Mouse (Mus musculus): Measurements from ENCODE around the gene Numbl.

Gene Numbl

DNA sequence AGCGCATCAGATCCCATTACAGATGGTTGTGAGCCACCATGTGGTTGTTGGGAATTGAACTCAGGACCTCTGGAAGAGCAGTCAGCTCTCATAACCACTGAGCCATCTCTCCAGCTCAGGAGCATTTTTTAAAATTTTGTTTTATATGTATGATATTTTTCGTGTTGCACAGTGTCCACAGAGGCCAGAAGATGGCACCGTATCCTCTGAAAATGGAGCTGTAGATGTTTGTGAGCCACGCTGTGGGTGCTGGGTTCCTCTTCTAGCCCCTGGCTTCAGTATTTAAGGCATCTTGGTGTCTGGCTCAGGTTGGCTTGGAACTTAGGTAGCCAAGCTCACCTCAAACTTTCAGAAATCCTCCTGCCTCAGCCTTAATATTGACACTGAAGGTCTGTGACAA is 38.3 kb downstream of the Numbl start:
- no peak for DNase-seq (ENCODE audit: low read depth)

DNA sequence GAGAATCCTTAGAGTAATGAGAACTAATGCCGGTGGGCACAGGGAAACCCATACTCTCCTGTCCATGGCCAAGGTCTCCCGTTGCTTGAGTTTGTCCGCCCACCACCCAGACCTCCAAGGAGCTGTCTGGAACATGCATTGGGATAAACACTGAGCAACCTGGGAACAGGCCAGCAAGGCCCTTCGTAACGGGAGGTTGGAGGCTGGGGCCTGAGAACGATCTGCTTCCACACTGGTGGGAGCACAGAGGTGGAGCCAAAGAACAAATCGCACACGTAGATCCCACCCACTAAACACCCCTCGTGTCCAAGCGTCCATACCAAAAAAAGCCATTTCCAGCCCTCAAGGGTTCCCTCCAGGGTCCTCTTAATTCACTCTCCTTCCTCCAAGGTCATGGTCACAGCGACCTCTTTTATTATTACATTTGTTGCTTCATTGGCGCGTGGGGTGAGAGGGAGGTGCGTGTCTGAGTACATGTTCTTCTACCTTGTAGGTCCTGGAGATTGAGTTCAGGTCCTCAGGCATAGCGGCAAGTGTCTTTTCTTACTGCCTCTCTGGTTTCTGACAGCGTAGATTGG is 39.9 kb downstream of the Numbl start:
- no peak for DNase-seq (ENCODE audit: low read depth)

DNA sequence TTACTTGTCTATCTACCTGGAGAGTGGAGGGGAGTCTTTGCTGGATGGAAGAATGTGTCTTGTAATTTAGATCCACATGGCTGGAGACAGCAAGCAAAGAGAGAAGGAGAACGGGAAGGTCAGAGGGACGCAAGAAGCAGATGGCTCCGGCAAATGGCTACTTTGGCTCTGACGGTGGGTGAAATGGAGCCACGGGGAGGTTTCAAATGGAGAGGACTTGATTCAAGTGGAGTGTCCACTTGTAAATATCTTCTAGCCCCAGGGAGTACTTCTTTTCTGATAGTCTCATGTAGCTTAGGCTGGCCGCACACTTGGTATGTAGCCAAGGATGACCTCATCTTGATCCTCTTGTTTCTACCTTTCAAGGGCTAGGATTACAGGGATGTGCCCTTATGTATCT is 40.6 kb downstream of the Numbl start:
- no peak for DNase-seq (ENCODE audit: low read depth)

DNA sequence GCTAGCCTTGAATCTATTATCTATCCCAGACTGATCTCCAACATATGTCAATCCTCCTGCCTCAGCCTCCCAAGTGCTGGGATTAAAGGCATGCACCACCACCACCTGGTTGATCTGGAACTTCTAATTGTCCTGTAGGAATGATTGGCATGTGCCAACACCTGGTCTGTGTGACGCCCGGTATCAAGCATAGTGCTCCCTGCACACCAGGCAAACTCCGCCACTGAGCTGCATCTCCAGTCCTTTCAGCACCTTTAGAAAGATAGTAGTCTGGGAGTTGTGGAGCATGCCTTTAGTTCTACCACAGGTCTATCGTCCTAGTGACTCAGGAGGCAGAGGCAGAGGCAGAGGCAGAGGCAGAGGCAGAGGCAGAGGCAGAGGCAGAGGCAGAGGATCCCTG is 42.1 kb downstream of the Numbl start:
- DNase-seq (ENCODE audit: low read depth) = no peak

DNA sequence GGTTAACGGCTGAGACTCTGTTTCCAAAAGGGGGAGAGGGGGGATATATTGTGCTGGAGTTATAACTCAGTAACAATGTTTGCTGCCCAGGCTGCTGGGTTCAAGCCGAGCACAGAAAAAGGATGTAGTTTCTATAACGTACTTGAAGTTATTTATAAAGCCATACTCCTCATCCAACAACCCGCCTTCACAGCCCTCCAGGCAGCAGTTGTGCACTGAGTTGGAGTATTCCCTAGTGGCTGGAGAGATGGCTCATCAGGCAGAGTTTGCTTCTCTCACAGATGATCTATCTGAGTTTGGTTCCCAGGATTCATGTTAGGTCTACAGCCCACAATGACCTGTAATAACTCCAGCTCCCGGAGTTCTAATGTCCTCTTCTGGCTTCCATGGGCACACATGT is 42.6 kb downstream of the Numbl start:
- DNase-seq (ENCODE audit: low read depth) = no peak

DNA sequence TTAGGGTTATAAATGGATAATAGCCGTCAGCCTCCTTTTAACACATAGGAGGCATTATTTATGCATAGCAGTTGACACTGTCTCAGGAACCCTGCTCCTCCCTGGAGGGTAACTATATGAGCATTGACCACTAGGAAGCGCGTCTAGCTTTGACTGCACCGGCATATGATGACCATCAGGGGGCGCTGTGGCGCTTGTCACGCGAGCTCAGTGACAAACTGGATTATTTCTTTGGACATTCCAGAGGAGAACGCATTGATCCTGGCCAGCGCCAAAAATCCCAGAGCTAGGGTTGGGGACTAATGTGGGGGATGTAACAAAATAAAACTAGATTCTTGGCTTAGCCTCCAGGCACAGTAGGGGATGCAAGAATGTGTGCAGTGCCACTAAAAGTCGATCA is 43.9 kb downstream of the Numbl start:
- peak; percentile 30 for DNase-seq (ENCODE audit: low read depth)

DNA sequence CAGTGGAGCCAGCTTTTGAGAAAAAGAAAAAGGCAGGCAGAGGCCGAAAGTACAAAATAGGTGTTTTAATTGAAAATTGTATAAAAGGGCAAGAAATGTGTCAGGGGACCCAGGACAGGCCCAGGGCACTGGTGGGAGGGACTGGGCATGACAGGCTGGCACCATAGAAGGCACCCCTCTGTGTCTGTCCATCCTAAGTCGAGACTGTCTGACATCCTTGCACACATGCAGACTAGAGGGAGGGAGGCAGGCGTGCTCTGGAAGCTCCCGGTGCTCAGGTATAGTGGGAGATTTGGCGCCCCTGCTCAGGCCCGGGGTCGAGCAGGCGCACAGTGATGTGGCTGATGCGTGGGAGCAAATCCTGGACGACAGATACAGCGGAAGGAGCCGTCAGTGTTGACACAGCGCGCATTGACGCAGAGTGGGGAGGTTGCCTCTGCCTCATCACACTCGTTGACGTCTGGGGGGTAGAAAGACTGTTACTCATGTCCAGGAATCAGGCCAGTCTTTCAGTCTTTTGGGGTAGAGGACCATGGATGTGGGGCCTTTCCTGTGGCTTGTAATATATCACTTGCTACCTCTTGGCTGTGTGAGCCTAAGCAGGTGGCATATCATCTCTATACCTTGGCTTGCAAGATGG is 47.0 kb downstream of the Numbl start:
- no peak for DNase-seq (ENCODE audit: low read depth)

DNA sequence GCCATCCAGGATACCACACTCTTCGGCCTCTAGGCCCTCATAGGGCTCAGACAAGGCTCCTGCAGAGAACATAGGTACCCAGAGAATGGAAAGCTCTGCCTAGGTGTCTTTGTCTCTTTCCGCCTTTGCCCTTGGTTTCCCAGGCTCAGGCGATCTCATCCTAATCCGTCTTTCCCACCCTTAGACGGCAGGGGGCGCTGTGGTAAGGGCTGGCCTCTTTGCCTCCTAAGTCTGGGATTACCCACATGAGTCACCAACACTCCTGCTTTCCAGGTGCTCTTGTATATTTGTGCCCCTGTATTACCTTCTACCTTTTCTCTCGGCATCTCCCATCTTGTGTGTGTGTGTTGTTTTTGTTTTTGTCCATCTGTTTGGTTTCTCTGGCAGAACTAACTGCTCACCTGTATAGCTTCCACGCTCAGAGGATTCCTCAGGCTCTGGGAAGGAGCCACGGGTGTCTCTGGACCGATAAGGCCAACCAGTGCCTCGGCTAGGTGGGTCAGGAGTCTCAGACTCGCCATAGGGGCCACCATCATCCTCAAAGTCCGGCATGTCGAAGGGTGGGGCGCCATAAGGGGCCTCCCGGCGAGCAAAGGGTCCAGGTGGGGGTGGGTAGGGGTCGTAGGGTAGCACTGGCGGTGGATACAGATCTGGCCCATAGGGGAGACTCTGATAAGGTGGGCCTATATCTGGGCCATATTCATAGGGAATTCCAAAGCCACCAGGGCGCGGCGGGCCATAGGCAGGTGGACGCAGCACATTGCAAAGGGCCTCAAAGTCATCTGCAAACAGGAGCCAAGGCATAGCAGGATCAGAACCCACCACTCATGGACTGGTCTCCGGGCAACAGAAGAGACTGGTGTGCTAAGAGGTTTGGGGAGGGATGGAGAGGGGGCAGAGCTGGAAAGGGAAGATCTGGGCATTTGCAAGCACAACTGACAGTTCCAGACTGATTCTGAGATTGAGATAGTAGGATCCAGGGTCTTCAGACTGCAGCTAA is 48.2 kb downstream of the Numbl start:
- DNase-seq (ENCODE audit: low read depth) = peak; percentile 44

DNA sequence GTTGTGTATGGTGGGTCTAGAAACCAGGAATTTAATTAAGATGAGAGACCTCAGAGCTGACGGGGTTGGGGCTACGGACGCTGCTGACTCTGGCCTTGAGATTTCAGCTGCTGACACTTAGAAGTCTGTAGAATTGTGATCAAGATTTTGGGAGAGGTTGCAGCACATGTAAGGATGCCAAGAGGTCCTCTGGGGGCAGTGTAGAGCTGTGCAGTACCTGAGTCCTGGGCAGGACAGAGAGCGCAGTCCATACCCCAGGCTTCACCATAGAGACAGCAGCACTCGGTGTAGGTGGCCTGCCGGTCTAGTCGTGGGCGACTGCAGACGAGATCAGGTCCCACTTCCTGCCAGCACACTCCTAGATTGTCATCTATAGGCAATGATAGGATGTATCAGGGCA is 49.3 kb downstream of the Numbl start:
- DNase-seq (ENCODE audit: low read depth) = no peak

DNA sequence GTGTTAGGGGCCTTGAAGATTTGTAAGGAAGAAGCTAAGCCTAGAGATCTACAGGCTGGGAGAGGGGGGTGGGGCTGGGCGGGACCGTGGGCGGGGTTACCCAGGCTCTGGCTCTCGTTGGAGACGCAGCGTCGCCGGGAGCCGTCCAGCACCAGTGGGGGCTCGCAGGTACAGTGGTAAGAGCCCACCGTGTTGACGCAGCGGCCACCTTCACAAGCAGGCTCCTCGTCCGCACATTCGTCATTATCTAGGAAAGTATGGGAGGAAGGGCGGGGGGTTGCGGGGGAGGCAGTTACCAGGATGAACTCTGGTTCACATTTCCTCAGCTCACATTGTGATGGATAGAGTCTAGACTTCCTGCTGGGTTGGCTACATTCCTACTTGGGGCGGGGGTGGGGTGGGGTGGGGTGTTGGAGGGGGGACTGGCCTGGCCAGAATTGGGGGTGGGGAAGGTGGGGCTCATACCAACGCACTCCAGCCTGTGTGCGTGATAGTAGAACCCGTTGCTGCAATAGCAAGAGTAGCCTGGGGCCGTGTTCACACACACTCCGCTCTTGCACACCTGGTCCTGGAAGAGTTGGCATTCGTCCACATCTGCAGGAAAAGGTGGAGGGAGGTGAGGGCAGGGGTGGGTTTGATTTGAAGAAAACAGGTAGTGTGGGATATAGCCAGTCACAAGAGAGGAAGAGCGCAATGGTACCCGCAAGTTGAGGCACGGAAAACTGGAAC is 50.8 kb downstream of the Numbl start:
- DNase-seq (ENCODE audit: low read depth) = no peak

DNA sequence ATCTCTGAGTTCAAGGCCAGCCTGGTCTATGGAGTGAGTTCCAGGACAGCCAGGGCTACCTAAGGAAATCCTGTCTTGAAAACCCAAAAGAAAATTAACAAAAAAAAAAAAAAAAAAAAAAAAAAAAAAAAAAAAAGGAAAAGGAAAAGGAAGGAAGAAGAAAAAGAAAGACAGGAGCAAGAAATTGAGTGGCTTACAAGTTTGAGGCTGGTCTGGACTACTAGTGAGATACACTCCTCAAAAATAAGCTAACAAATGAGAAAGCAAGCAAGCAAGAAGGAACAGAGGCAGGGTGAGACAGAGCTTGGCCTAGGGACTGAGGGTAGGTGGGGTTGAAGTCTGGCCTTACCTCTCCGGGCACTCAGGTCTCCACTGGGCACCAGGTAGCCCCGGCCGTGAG is 51.6 kb downstream of the Numbl start:
- DNase-seq (ENCODE audit: low read depth) = no peak

DNA sequence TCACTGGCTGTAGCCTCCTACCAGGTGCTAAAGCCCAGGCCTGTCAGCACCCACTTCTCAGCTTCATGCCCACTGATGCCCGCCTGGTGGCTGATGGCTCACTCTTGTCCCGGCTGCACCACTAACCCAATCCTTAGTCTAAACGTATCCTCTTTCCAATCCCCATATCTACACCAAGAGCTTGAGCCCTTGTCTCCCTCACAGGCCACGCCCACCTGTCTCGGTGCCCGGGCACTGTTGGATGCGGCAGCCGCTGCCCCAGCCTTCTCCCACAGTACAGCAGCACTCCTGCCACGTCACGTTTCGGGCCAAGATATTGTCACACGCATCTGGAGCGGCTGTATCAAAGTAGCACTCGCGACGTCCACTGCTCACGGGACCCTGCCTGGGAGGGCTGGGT is 52.1 kb downstream of the Numbl start:
- DNase-seq (ENCODE audit: low read depth) = no peak

DNA sequence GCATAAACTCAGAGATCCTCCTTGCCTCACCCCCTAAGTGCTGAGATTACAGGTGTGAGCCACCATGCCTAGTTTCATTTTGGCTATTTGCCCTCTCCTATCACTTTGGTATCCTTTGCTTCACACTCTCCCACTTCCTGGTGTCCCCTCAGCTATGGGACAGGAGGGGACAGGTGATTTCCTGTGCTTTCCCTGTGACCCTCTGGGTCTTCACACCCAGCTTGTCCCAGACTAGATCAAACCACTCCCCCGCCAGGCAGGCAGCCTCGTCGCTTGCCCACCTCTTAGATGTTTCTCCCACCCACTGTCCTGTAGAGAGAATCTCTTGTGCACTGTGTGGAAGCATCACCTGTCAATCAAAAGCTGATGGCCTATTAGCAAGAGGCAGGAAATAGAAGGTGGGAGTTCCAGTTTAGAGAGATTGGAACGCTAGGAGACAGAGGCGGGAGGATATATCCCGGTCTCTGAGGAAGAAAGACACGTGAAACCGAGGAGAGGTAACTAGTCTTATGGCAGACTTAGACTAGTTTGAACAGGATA is 52.8 kb downstream of the Numbl start:
- no peak for DNase-seq (ENCODE audit: low read depth)

DNA sequence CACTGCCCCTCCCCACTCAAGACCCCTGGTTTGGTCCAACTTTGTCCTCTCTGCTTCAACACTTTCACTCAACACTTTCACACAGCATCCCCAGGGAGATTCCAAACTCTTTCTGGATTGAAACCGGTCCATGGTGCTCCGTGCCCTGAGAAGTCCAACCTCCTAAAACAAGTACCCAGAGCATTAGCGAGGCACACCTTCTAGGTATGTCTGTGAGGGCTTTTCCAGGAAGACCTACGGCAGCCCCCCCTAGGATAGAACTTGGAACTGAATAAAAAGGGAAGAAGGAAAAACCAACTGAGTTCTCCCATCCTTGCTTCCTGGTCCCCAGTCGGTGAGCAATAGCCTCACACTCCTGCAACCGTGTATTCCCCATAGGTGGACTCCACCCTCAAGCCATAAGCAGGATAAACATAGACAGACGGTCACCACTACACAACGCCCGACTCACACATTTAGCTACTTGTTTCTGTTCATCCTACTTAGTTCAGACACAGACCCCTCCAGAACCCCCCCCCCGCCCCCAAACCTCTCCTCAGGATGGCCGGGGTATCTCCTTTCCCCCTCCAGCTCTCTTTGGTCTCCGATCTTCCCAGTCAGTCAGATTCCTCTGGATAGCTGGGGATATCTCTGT is 53.5 kb downstream of the Numbl start:
- no peak for DNase-seq (ENCODE audit: low read depth)

DNA sequence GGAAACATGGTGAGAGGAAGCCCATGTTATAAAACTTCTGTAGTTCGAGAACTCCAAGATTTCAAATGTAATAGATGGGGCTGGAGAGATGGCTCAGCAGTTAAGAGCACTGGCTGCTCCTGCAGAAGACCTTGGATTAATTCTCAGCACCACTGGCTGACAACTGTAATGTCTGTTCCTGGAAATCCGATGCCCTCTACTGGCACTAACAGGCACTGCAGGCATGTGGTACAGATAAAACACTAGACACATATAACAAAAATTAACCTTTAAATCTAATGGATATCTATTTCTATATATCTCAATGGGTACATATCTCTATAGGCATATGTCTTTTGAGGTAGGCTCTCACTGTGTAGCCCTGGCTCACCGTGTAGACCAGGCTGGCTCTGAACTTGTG is 56.2 kb downstream of the Numbl start:
- no peak for DNase-seq (ENCODE audit: low read depth)

DNA sequence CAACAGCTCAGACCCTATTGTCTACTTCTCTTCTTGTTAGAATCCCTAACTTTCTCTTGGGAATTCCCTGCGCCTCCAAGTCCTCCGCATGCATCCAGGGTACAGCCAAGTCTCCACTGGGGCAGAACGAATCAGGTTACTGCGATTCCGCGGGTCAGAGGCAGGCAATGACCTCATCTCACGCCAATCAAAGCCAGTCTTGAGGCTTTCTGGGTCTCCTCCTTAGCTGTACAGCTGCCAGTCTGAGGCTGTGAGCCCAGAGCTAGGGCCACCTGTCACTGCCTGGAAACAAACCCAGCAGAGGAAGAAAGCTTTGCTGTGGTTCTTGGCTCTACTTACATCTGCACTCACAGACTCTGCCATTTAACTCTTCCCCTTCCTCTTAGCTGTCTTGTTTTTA is 57.7 kb downstream of the Numbl start:
- no peak for DNase-seq (ENCODE audit: low read depth)

DNA sequence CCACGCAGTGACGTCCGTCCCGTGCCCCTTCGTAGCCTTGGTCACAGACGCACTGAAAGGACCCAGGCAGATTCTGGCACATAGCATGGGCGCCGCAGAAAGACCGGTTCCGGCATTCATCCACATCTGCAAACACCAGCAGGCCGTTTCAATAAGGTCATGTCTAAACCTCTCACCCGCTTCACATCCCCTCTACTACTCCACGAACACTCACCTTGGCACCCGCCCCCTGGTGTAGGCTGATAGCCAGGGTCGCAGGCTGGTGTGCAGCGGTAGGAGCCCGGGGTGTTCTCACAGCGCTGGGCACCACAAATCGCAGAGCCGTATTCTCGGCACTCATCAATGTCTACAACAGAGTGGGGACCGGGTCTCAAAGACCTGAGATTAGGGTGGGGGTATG is 61.2 kb downstream of the Numbl start:
- no peak for DNase-seq (ENCODE audit: low read depth)

DNA sequence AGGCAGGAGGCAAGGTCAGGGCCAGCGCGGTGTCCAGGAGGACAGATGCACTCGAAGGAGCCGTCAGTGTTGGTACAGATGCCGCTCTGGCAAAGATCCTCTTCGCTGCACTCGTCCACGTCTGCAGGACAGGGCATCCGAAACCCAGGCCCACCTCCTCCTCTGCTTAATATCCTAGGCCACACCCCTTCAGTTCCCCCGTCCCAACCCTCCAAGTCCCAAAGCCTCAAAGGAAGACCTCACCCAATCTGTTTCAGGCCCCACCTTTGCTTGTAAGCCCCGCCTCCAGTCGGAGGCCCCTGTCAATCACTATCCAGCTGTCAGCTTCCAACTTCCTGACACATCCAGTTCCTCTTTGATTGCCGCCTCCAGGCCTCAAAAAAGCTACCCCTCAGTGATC is 64.1 kb downstream of the Numbl start:
- DNase-seq (ENCODE audit: low read depth) = no peak

DNA sequence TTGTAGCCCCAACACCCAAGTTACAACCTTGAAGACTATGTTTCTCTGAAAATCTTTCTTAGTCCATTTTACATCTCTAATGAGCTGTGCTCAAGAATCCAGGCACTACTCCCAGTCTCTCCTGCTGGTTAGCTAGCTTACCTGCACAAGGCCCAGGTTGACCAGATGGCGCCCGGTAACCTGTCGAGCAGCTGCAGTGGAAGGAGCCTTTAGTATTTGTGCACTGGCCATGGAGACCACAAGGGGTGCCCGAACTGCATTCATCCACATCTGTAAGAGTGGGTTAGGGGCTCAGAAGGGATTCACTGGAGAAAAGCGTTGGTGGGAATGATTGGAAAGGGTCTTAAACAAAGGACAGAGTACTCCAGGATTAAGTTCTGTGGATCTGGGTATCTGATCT is 64.8 kb downstream of the Numbl start:
- DNase-seq (ENCODE audit: low read depth) = no peak

DNA sequence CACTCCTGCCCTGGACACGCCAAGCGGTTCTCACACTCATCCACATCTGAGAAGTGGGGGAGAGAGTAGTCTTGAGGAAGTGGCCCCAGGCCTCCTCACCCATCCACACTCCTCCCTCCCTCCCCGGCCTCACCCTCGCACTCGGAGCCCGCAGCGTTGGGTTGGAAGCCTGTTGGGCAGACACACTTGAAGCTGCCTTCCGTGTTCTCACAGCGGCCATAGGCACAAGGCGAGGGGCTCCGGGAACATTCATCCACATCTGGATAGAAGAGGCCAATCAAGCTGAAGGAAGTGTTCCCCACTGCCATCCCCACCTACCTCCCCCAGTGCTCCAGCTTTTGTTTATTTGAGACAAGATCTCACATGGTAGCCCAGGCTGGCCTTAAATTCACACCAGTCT is 65.9 kb downstream of the Numbl start:
- no peak for DNase-seq (ENCODE audit: low read depth)

DNA sequence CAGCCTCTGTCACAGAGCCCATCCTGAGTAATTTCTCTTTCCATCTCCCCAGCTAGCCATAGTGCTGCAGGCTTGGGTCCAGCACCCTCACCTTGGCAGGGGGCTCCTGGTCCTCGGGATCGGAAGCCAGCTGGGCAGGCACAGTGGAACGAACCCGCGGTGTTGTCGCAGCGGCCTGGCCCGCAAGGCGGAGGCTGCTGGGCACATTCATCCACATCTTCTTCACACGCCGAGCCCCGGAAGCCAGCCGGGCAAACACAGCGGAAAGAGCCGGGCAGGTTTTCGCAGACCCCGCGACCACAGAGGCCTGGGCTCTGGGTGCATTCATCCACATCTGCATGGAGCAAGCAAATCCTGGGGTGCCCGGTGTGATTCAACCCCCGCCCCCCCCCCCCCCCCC is 66.7 kb downstream of the Numbl start:
- no peak for DNase-seq (ENCODE audit: low read depth)

DNA sequence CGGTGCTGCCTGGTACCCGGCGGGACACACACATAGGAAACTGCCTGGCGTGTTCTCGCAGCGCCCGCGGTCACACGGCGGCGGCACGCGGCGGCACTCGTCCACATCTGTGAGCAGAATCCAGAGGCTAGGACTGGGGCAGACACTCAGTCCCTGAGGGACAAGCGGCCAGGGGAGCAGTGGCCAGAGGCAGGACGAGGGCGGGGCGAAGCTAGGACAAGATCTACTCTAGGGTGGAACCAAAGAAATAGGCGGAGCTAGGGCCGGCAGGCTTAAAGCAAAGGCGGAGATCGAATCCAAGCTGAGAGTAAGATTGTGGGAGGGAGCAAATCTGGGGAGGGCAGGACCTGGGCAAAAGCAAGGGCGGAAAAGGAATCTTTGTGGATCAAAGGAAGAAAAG is 67.5 kb downstream of the Numbl start:
- no peak for DNase-seq (ENCODE audit: low read depth)

Measured in NIH3T3 (cell line).